8 mouse cellular contexts compared by ENCODE assay signal in genomic region chr2:20666051-20666478, GRCm38 (mm10).
DNase-seq lines count a peak whose midpoint lies in the region; ATAC-seq and TF ChIP-seq lines count a peak whose summit lies in the region.

No protein-coding gene starts in this region.

- no peak overlapping the region for H3K27ac ChIP-seq in heart, embryonic 11.5 days (ENCODE audit: low read depth, low read length)
- H3K27ac ChIP-seq in embryonic fibroblast, embryonic 13.5 days (ENCODE audit: insufficient read depth, low read length) = peak overlapping the region; percentile 17; the same call in 1 of the 2 replicates
- no peak overlapping the region for H3K27ac ChIP-seq in hindbrain, embryonic 13.5 days
- H3K27ac ChIP-seq in limb, embryonic 11.5 days (replicated peaks; ENCODE audit: low read depth, low read length) = no peak overlapping the region

- no peak overlapping the region for H3K4me2 ChIP-seq in heart, embryonic 11.5 days
- no peak overlapping the region for H3K4me2 ChIP-seq in hindbrain, embryonic 13.5 days
- no peak overlapping the region for H3K4me2 ChIP-seq in limb, embryonic 11.5 days (ENCODE audit: low read depth, severe bottlenecking)

- H3K27me3 ChIP-seq in heart, embryonic 11.5 days (ENCODE audit: control insufficient read depth, insufficient read depth, low read length) = no peaks in the 10 kb centered on the region
- H3K27me3 ChIP-seq in hindbrain, embryonic 13.5 days = no peaks in the 10 kb centered on the region
- H3K27me3 ChIP-seq in limb, embryonic 11.5 days (ENCODE audit: control insufficient read depth, insufficient read depth, low read length) = no peaks in the 10 kb centered on the region

- no peak; the same call in 1 of the 2 replicates for ATAC-seq in heart, embryonic 11.5 days (replicated peaks; ENCODE audit: insufficient number of reproducible peaks, low FRiP score, low TSS enrichment)
- peak; percentile 52; the same call in 1 of the 2 replicates for ATAC-seq in hindbrain, embryonic 13.5 days (ENCODE audit: low FRiP score)
- peak; percentile 67; the same call in 1 of the 2 replicates for ATAC-seq in limb, embryonic 11.5 days (ENCODE audit: insufficient number of reproducible peaks, low FRiP score, low TSS enrichment, low read depth)

- TF ChIP-seq CTCF in embryonic fibroblast, embryonic 13.5 days (IDR thresholded peaks at IDR 0.05; ENCODE audit: borderline replicate concordance, insufficient read depth, low read length) = peak; percentile 14; the same call in 1 of the 2 replicates

- H3K4me1 ChIP-seq in heart, embryonic 11.5 days (ENCODE audit: control insufficient read depth, insufficient read depth, low read length) = peaks cover 6% of the 10 kb centered on the region; the same call in 1 of the 2 replicates
- no peaks in the 10 kb centered on the region for H3K4me1 ChIP-seq in embryonic fibroblast, embryonic 13.5 days (ENCODE audit: control insufficient read depth, insufficient read depth, low read length)
- H3K4me1 ChIP-seq in hindbrain, embryonic 13.5 days (replicated peaks) = no peaks in the 10 kb centered on the region
- H3K4me1 ChIP-seq in limb, embryonic 11.5 days (ENCODE audit: control insufficient read depth, insufficient read depth, low read length) = no peaks in the 10 kb centered on the region

- no peak for TF ChIP-seq POLR2A in embryonic fibroblast, embryonic 13.5 days (IDR thresholded peaks at IDR 0.05; ENCODE audit: low read depth, low read length)

- no peaks in the 10 kb centered on the region for H3K9me3 ChIP-seq in heart, embryonic 11.5 days (replicated peaks; ENCODE audit: control insufficient read depth, low read length)
- no peaks in the 10 kb centered on the region for H3K9me3 ChIP-seq in hindbrain, embryonic 13.5 days
- no peaks in the 10 kb centered on the region for H3K9me3 ChIP-seq in limb, embryonic 11.5 days (ENCODE audit: control insufficient read depth, low read length)

- WGBS in heart, embryonic 11.5 days (ENCODE audit: insufficient replicate concordance) = 37% methylated on average over 2 of the region's 2 CpGs
- 50% methylated on average over 2 of the region's 2 CpGs for WGBS in hindbrain, embryonic 13.5 days
- WGBS in limb, embryonic 11.5 days = 41% methylated on average over 2 of the region's 2 CpGs

- no peaks in the 10 kb centered on the region for H3K36me3 ChIP-seq in heart, embryonic 11.5 days (ENCODE audit: control insufficient read depth, insufficient read depth, low read length)
- no peaks in the 10 kb centered on the region for H3K36me3 ChIP-seq in hindbrain, embryonic 13.5 days
- H3K36me3 ChIP-seq in limb, embryonic 11.5 days (ENCODE audit: control insufficient read depth, insufficient read depth, low read length) = no peaks in the 10 kb centered on the region

- peak; percentile 76 for DNase-seq in heart, adult 11 months
- peak; percentile 69 to 91 for DNase-seq in adrenal gland, adult (ENCODE audit: inconsistent age in 2 of 2, low spot score in 1 of 2)
- DNase-seq in limb, embryonic 11.5 days (ENCODE audit: low spot score) = peak; percentile 73
- DNase-seq in neural tube, embryonic 10.5 days (ENCODE audit: extremely low spot score, low spot score) = peak; percentile 43
- no peak for DNase-seq in spleen, postnatal 4 days (ENCODE audit: low spot score in 2 of 2)

- H3K9ac ChIP-seq in heart, embryonic 11.5 days (ENCODE audit: low read depth, low read length) = no peak overlapping the region
- H3K9ac ChIP-seq in hindbrain, embryonic 13.5 days = no peak overlapping the region
- H3K9ac ChIP-seq in limb, embryonic 11.5 days (ENCODE audit: low read length) = no peak overlapping the region

- no peak overlapping the region for H3K4me3 ChIP-seq in heart, embryonic 11.5 days (ENCODE audit: low read depth, low read length)
- no peak overlapping the region for H3K4me3 ChIP-seq in embryonic fibroblast, embryonic 13.5 days (ENCODE audit: insufficient read depth, low read length)
- no peak overlapping the region for H3K4me3 ChIP-seq in hindbrain, embryonic 13.5 days
- H3K4me3 ChIP-seq in limb, embryonic 11.5 days (ENCODE audit: low read depth, low read length) = no peak overlapping the region

Comparison
In these comparisons a context has a peak if more than half of its experiments do, and no peak if none do; other contexts are left out.
1. DNase-seq: peak in heart, adult 11 months (single experiment), adrenal gland, adult (2 of 2), limb, embryonic 11.5 days (single experiment) and neural tube, embryonic 10.5 days (single experiment); none in spleen, postnatal 4 days (0 of 2).